Mouse (Mus musculus): ENCODE measurements around the gene Gm3012. TPM values are rescaled to one million over a fixed set of nuclear protein-coding genes. Genes with fewer than 3 reads are reported as not detected.
"Not testable (repeated sequence)": the region's sequence is repeated elsewhere in the genome, so short reads cannot be mapped to it uniquely, and the experiment has no call there.

Gene Gm3012
- not detected for total RNA-seq (2021)

- intact Hi-C loops (cut with DNase I); DNase-seq (ENCODE audit: low spot score in 2 of 2): not testable (repeated sequence)
These were observed at the start of gene Gm3012 for GRCm38 (mm10) chr14:3634212-3634611. Gm3012 (plus strand) TSS chr14:3634512.

- DNase-seq (ENCODE audit: low spot score in 2 of 2); intact Hi-C loops (cut with DNase I): not testable (repeated sequence)
These were observed 17.4 kb downstream of the Gm3012 start, which contains the start of gene Gm3020 for GRCm38 (mm10) chr14:3651730-3652129. Gm3020 (plus strand) TSS chr14:3652030.

- DNase-seq (ENCODE audit: low spot score in 2 of 2); intact Hi-C loops (cut with DNase I): not testable (repeated sequence)
These were observed 54.2 kb downstream of the Gm3012 start, which contains the start of gene Gm3043 for GRCm38 (mm10) chr14:3688483-3688882. Gm3043 (plus strand) TSS chr14:3688783.

Other genes with a start within 250 kb of the Gm3012 start
- not detected for gene Gm10413, start 239.4 kb upstream of the Gm3012 start, total RNA-seq (2021)
- gene Gm10409, start 221.9 kb upstream of the Gm3012 start, total RNA-seq (2021): 1 to 10 TPM; 1.8 to 2.6 TPM
- gene Gm3005, start 206.4 kb upstream of the Gm3012 start, total RNA-seq (2021): not detected
- not detected for gene Gm10408, start 185.1 kb upstream of the Gm3012 start, total RNA-seq (2021)
- gene Gm3020, start 17.5 kb downstream of the Gm3012 start, total RNA-seq (2021): 1 to 10 TPM; 1.8 to 2.6 TPM
- gene Gm3043, start 54.3 kb downstream of the Gm3012 start, total RNA-seq (2021): not detected
- under 1 TPM in 1 of 2 experiments, not detected in 1; 0.93 TPM for gene Gm3002, start 175.6 kb downstream of the Gm3012 start, total RNA-seq (2021)
- gene Gm3033, start 211.7 kb downstream of the Gm3012 start, total RNA-seq (2021): not detected
- gene Gm2916, start 249.7 kb downstream of the Gm3012 start, total RNA-seq (2021): not detected

All from left cerebral cortex, postnatal 36 days (tissue).